Mouse (Mus musculus): ENCODE results near the gene Vmn1r215. TPM values are rescaled to one million over a fixed set of nuclear protein-coding genes. Genes with fewer than 3 reads are reported as not detected.
"Not testable (repeated sequence)": the region's sequence is repeated elsewhere in the genome, so short reads cannot be mapped to it uniquely, and the experiment has no call there.

The Vmn1r215 gene
- not detected in 2 replicates for polyA plus RNA-seq (2015; fragmentation: Nextera tagmentation; extraction: Ambion mirVana)

DNA sequence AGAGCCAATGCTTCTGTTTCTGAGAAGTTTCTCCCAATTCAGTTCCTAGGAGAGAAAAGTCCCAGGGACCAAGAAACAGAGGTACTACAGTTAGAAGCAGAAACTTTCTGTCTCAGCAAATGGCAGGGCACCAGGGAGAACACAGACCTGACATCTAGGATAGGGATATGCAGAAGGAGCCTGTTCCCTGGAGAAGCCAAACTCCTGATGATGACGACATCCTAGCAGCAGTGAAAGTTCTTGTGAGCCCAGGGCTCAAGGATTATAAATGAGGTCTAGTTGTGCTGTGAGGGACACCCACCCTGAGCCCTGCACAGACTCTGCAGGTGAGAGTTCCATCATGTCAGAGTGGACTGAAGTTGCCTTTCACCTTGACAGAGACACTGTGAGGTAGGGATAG, at the start of gene Vmn1r215:
TSS of gene Vmn1r215 (plus strand) at position 301 of the 400 bp plus-strand sequence.
- H3K36me3 ChIP-seq (ENCODE audit: control insufficient read depth, insufficient read depth, low read length) = no peaks in the 10 kb centered on the region
- WGBS = 63% methylated on average over 1 of the region's 1 CpGs
- no peak within 1 kb of the TSS for H3K4me2 ChIP-seq (ENCODE audit: low read depth, low read length)
- H3K9ac ChIP-seq (ENCODE audit: low read length) = no peak within 1 kb of the TSS
- no peaks in the 10 kb centered on the region for H3K27me3 ChIP-seq (ENCODE audit: control insufficient read depth, insufficient read depth, low read length)
- H3K4me3 ChIP-seq (replicated peaks; ENCODE audit: low read length) = no peak within 1 kb of the TSS
- no peak within 1 kb of the TSS for H3K27ac ChIP-seq (ENCODE audit: low read length)
- no peaks in the 10 kb centered on the region for H3K9me3 ChIP-seq (replicated peaks; ENCODE audit: control insufficient read depth, low read length)
- no peak for ATAC-seq (ENCODE audit: insufficient read depth, low FRiP score)
- H3K4me1 ChIP-seq (ENCODE audit: control insufficient read depth, insufficient read depth, low read length) = no peaks in the 10 kb centered on the region

DNA sequence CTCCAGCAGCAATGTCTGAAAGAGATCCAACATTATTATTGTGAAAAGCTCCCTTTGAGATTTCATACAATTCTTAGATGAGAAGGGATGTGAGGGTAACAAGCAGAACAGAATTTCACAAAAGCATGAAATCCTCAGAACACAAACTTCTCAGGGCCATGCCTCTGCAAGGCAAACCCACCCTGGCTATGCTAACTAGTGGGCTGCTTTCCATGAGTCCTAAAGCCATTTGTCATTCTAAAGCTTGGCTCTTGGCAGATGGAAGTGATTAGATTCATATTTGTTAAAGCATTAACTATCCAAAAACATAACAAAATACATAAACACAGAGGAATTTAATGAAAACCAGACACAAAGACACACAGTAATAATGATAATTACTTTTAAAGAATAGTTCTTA, 49.7 kb upstream of the Vmn1r215 start:
- Histone ChIP-seq H3K9me3 (replicated peaks; ENCODE audit: control insufficient read depth, low read length) (no peaks in the 10 kb centered on the region), H3K27me3 (ENCODE audit: control insufficient read depth, insufficient read depth, low read length) (no peaks in the 10 kb centered on the region), H3K27ac (ENCODE audit: low read length) (no peak overlapping the region), H3K36me3 (ENCODE audit: control insufficient read depth, insufficient read depth, low read length) (no peaks in the 10 kb centered on the region), H3K9ac (ENCODE audit: low read length) (no peak overlapping the region), H3K4me2 (ENCODE audit: low read depth, low read length) (no peak overlapping the region), H3K4me1 (ENCODE audit: control insufficient read depth, insufficient read depth, low read length) (no peaks in the 10 kb centered on the region), H3K4me3 (replicated peaks; ENCODE audit: low read length) (no peak overlapping the region)
- no peak for ATAC-seq (ENCODE audit: insufficient read depth, low FRiP score)

DNA sequence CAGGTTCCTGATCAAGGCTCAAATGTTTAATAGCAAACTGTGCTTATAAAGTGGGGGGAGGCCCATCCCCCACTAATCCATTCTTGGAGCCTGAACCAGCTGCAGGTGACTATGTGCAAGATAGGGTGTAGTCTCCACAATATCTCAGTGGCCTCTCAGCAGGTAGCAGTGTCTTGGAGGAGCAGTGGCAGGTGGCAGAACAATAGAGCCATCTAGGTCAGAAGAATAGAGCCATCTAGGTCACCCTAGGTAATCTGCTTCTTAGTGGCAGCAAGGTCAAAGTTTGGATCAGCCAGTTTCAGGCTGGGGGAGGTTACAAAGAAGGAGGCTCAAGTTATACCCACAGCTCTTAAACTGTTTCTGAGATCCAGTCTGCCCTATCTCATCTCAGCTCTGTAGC, 43.0 kb upstream of the Vmn1r215 start:
- no peaks in the 10 kb centered on the region for H3K9me3 ChIP-seq (replicated peaks; ENCODE audit: control insufficient read depth, low read length)
- H3K9ac ChIP-seq (ENCODE audit: low read length) = no peak overlapping the region
- H3K4me2 ChIP-seq (ENCODE audit: low read depth, low read length) = no peak overlapping the region
- ATAC-seq (ENCODE audit: insufficient read depth, low FRiP score) = no peak
- H3K27ac ChIP-seq (ENCODE audit: low read length) = no peak overlapping the region
- no peaks in the 10 kb centered on the region for H3K4me1 ChIP-seq (ENCODE audit: control insufficient read depth, insufficient read depth, low read length)
- H3K4me3 ChIP-seq (replicated peaks; ENCODE audit: low read length) = no peak overlapping the region
- no peaks in the 10 kb centered on the region for H3K36me3 ChIP-seq (ENCODE audit: control insufficient read depth, insufficient read depth, low read length)
- H3K27me3 ChIP-seq (ENCODE audit: control insufficient read depth, insufficient read depth, low read length) = no peaks in the 10 kb centered on the region

DNA sequence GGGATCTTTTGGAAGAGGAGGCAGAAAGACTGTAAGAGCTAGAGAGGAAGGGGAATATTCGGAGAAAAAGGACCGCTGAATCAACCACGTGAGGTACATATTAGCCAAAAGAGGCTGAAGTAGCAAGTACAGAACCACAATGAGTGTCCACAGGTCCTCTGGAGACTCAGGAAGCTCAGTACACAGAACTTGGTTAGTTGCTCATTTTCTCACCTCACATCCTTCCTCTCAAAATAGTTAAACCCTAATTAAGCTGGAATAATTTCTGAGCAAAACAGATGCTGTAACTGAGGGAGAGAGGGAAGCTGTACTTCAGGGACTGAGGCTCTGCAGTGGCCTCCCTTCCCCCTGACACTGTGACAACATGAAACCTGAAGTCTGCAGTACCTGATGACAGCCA, 37.7 kb upstream of the Vmn1r215 start, which contains the start of gene Vmn1r214:
TSS of gene Vmn1r214 (plus strand) at position 301 of the 400 bp plus-strand sequence.
- H3K9me3 ChIP-seq (replicated peaks; ENCODE audit: control insufficient read depth, low read length) = no peaks in the 10 kb centered on the region
- no peak within 1 kb of the TSS for H3K9ac ChIP-seq (ENCODE audit: low read length)
- WGBS = 79% methylated on average over 3 of the region's 3 CpGs
- H3K4me3 ChIP-seq (replicated peaks; ENCODE audit: low read length) = no peak within 1 kb of the TSS
- no peak within 1 kb of the TSS for H3K4me2 ChIP-seq (ENCODE audit: low read depth, low read length)
- ATAC-seq (ENCODE audit: insufficient read depth, low FRiP score) = no peak
- no peak within 1 kb of the TSS for H3K27ac ChIP-seq (ENCODE audit: low read length)
- H3K4me1 ChIP-seq (ENCODE audit: control insufficient read depth, insufficient read depth, low read length) = no peaks in the 10 kb centered on the region
- H3K27me3 ChIP-seq (ENCODE audit: control insufficient read depth, insufficient read depth, low read length) = no peaks in the 10 kb centered on the region
- H3K36me3 ChIP-seq (ENCODE audit: control insufficient read depth, insufficient read depth, low read length) = no peaks in the 10 kb centered on the region

DNA sequence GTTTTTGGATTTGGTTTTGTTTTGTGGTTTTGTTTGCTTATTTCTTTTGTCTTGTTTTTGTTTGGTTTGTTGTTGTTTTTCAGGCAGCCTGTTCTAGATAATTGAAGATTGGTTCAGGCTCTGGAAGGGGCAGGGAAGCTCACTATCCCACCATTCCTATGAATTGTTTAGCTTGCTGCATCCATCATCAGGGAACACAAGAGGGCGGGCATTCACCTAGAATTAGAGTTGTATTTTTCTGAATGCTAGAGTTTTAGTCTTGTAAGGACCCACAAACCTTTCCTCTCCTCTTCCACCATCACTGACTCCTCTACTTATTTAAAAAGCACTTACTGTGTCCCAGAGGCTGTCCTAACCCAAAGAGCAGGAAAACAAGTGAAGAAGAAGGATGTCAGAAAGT, 10.0 kb upstream of the Vmn1r215 start:
- 44% methylated on average over 1 of the region's 1 CpGs for WGBS

DNA sequence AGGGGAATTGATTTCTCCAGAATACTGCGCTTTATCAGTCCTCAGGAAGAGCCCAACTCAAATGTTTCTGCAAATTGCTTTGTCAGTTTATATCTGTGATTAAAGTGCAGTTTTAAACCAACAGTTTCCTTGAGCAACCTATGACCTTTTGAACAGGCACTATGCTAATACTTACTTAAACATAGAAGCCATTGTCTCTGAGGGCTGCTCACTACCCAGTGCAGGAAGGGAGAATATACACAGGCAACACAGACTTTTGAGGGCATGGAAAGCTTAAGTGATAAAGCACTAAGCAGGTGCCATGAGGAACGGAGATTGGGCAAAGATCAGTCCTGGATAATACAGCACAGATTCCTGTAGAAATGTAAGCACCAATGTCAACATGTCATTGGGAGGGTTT, 1.5 kb downstream of the Vmn1r215 start:
- ATAC-seq (ENCODE audit: insufficient read depth, low FRiP score) = 0 out of 2 replicates have a peak, but pooled peaks have one; percentile 25
- Histone ChIP-seq H3K9me3 (replicated peaks; ENCODE audit: control insufficient read depth, low read length) (no peaks in the 10 kb centered on the region), H3K36me3 (ENCODE audit: control insufficient read depth, insufficient read depth, low read length) (no peaks in the 10 kb centered on the region), H3K4me1 (ENCODE audit: control insufficient read depth, insufficient read depth, low read length) (no peaks in the 10 kb centered on the region), H3K9ac (ENCODE audit: low read length) (no peak overlapping the region), H3K27ac (ENCODE audit: low read length) (no peak overlapping the region), H3K4me2 (ENCODE audit: low read depth, low read length) (no peak overlapping the region), H3K4me3 (replicated peaks; ENCODE audit: low read length) (no peak overlapping the region), H3K27me3 (ENCODE audit: control insufficient read depth, insufficient read depth, low read length) (no peaks in the 10 kb centered on the region)
- 54% methylated on average over 2 of the region's 2 CpGs for WGBS

More for the DNA sequence above, 10.0 kb upstream of the Vmn1r215 start:
- no peak overlapping the region for H3K9ac ChIP-seq (ENCODE audit: low read length)
- no peaks in the 10 kb centered on the region for H3K9me3 ChIP-seq (replicated peaks; ENCODE audit: control insufficient read depth, low read length)
- H3K36me3 ChIP-seq (ENCODE audit: control insufficient read depth, insufficient read depth, low read length) = no peaks in the 10 kb centered on the region
- no peak overlapping the region for H3K4me2 ChIP-seq (ENCODE audit: low read depth, low read length)
- H3K27ac ChIP-seq (ENCODE audit: low read length) = no peak overlapping the region
- no peaks in the 10 kb centered on the region for H3K27me3 ChIP-seq (ENCODE audit: control insufficient read depth, insufficient read depth, low read length)
- ATAC-seq (ENCODE audit: insufficient read depth, low FRiP score) = no peak
- no peak overlapping the region for H3K4me3 ChIP-seq (replicated peaks; ENCODE audit: low read length)
- H3K4me1 ChIP-seq (ENCODE audit: control insufficient read depth, insufficient read depth, low read length) = no peaks in the 10 kb centered on the region

DNA sequence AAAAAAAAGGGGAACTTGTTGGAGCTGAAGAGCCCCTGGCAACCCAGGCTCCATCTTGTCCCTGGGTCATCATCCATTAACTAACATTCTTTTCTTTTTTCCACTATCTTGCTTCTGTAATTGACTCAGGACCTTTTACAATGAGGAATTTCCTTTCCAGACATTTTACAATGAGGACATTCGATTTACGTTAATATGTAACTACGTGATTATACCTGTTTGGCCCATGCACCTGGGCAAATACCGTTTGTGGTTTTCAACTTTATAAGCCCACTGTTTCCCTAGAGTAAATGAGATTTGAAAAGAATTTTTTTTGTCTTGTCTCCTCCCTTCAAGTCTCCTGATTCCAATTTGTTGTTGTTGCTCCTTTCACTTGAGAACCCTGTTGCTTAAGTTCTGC, 26.6 kb downstream of the Vmn1r215 start:
- Histone ChIP-seq H3K9ac (ENCODE audit: low read length) (no peak overlapping the region), H3K4me1 (ENCODE audit: control insufficient read depth, insufficient read depth, low read length) (no peaks in the 10 kb centered on the region), H3K36me3 (ENCODE audit: control insufficient read depth, insufficient read depth, low read length) (no peaks in the 10 kb centered on the region), H3K4me3 (replicated peaks; ENCODE audit: low read length) (no peak overlapping the region), H3K27me3 (ENCODE audit: control insufficient read depth, insufficient read depth, low read length) (no peaks in the 10 kb centered on the region), H3K4me2 (ENCODE audit: low read depth, low read length) (no peak overlapping the region), H3K9me3 (replicated peaks; ENCODE audit: control insufficient read depth, low read length) (no peaks in the 10 kb centered on the region), H3K27ac (ENCODE audit: low read length) (no peak overlapping the region)
- ATAC-seq (ENCODE audit: insufficient read depth, low FRiP score) = no peak
- WGBS = 65% methylated on average over 4 of the region's 4 CpGs

DNA sequence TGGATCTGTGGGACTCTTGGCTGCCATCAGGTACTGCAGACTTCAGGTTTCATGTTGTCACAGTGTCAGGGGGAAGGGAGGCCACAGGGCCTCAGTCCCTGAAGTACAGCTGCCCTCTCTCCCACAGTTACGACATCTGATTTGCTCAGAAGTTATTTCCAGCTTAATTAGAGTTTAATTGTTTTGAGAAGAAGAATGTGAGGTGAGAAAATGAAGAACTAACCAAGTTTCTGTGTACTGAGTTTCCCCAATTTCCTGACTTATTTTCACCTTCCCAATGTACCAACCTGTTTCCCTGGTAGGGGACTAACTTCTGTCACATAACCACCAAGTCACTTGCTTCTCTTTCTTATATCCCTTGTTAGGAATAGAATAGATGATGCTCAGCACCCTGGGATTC, 50.3 kb downstream of the Vmn1r215 start, which contains the start of gene Vmn1r217:
TSS of gene Vmn1r217 (minus strand) at position 101 of the 400 bp plus-strand sequence.
- WGBS = 76% methylated on average over 1 of the region's 1 CpGs
- H3K36me3 ChIP-seq (ENCODE audit: control insufficient read depth, insufficient read depth, low read length); H3K9ac ChIP-seq (ENCODE audit: low read length); H3K27me3 ChIP-seq (ENCODE audit: control insufficient read depth, insufficient read depth, low read length); H3K4me2 ChIP-seq (ENCODE audit: low read depth, low read length); H3K27ac ChIP-seq (ENCODE audit: low read length); H3K4me1 ChIP-seq (ENCODE audit: control insufficient read depth, insufficient read depth, low read length); ATAC-seq (ENCODE audit: insufficient read depth, low FRiP score); H3K9me3 ChIP-seq (replicated peaks; ENCODE audit: control insufficient read depth, low read length); H3K4me3 ChIP-seq (replicated peaks; ENCODE audit: low read length): not testable (repeated sequence)

DNA sequence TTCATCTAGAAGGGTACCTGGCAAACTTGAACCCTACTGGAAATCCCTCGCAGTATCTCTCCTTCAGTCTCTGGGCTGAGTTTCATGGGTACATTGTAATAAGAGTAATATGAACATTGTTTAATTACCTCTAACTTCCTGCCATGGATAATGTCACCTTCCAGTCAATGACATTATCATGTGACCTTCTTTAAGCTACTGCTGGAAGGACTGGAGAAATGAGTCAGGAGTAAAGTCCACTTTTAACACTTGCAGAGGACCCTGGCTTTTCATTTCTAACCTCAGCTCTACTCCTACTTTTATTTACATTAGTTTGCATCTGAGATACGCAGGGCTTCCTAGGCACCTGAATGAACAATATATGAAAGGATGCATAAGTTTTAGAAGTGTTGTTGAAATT, 52.8 kb downstream of the Vmn1r215 start:
- 80% methylated on average over 2 of the region's 2 CpGs for WGBS
- no peak overlapping the region for H3K4me2 ChIP-seq (ENCODE audit: low read depth, low read length)
- H3K9me3 ChIP-seq (replicated peaks; ENCODE audit: control insufficient read depth, low read length) = no peaks in the 10 kb centered on the region
- ATAC-seq (ENCODE audit: insufficient read depth, low FRiP score) = no peak
- H3K9ac ChIP-seq (ENCODE audit: low read length) = no peak overlapping the region
- no peaks in the 10 kb centered on the region for H3K4me1 ChIP-seq (ENCODE audit: control insufficient read depth, insufficient read depth, low read length)
- H3K27me3 ChIP-seq (ENCODE audit: control insufficient read depth, insufficient read depth, low read length) = no peaks in the 10 kb centered on the region
- H3K27ac ChIP-seq (ENCODE audit: low read length) = no peak overlapping the region
- no peaks in the 10 kb centered on the region for H3K36me3 ChIP-seq (ENCODE audit: control insufficient read depth, insufficient read depth, low read length)
- H3K4me3 ChIP-seq (replicated peaks; ENCODE audit: low read length) = no peak overlapping the region

Measured in stomach, embryonic 16.5 days (tissue).